Comparison of ENCODE assay signal across 31 mouse cellular contexts in genomic region chr2:135300480-135300879, GRCm38 (mm10).
"Had no signal": no experiment of that assay in that cellular context is flagged by ENCODE, and none has a peak within 500 bp of the region (broad histone marks: within the 10 kb centered on the region; RNA-seq: fewer than 3 reads in every experiment).

No protein-coding gene starts in this region.

- H3K4me3 ChIP-seq: limb, embryonic 10.5 days; limb, embryonic 12.5 days; limb, embryonic 13.5 days; limb, embryonic 15.5 days; liver, embryonic 12.5 days; liver, embryonic 13.5 days; liver, embryonic 15.5 days; lung, embryonic 15.5 days; megakaryocyte, embryonic 14.5 days; midbrain, embryonic 10.5 days; midbrain, embryonic 12.5 days; midbrain, embryonic 13.5 days; midbrain, embryonic 15.5 days; myocyte had no signal

- ATAC-seq: liver, embryonic 12.5 days; liver, postnatal 0 days; lung, postnatal 0 days; midbrain, embryonic 15.5 days; midbrain, embryonic 16.5 days had no signal

- H3K9ac ChIP-seq: limb, embryonic 12.5 days; limb, embryonic 13.5 days; limb, embryonic 15.5 days; liver, embryonic 12.5 days; liver, embryonic 13.5 days; liver, embryonic 14.5 days; liver, embryonic 15.5 days; liver, postnatal 0 days; lung, embryonic 14.5 days; lung, embryonic 15.5 days; midbrain, embryonic 12.5 days; midbrain, embryonic 13.5 days; midbrain, embryonic 15.5 days had no signal

- H3K4me1 ChIP-seq: limb, embryonic 10.5 days; limb, embryonic 12.5 days; limb, embryonic 13.5 days; limb, embryonic 15.5 days; liver, embryonic 12.5 days; liver, embryonic 13.5 days; liver, embryonic 15.5 days; lung, embryonic 15.5 days; megakaryocyte, embryonic 14.5 days had no signal

- H3K27me3 ChIP-seq: limb, embryonic 12.5 days; limb, embryonic 13.5 days; limb, embryonic 15.5 days; liver, embryonic 12.5 days; liver, embryonic 13.5 days; liver, embryonic 15.5 days; lung, embryonic 15.5 days; megakaryocyte, embryonic 14.5 days; midbrain, embryonic 12.5 days; midbrain, embryonic 13.5 days; midbrain, embryonic 15.5 days had no signal

- H3K36me3 ChIP-seq: limb, embryonic 10.5 days; limb, embryonic 12.5 days; limb, embryonic 13.5 days; limb, embryonic 15.5 days; liver, embryonic 12.5 days; liver, embryonic 13.5 days; liver, embryonic 15.5 days; lung, embryonic 15.5 days; midbrain, embryonic 10.5 days; midbrain, embryonic 12.5 days; midbrain, embryonic 13.5 days; midbrain, embryonic 15.5 days had no signal

- H3K9me3 ChIP-seq: limb, embryonic 10.5 days; limb, embryonic 12.5 days; limb, embryonic 13.5 days; limb, embryonic 15.5 days; liver, embryonic 12.5 days; liver, embryonic 13.5 days; liver, embryonic 15.5 days; lung, embryonic 15.5 days; megakaryocyte, embryonic 14.5 days; midbrain, embryonic 10.5 days; midbrain, embryonic 12.5 days; midbrain, embryonic 13.5 days; midbrain, embryonic 15.5 days had no signal

- H3K4me2 ChIP-seq: limb, embryonic 12.5 days; limb, embryonic 13.5 days; limb, embryonic 15.5 days; liver, embryonic 11.5 days; liver, embryonic 12.5 days; liver, embryonic 13.5 days; liver, embryonic 15.5 days; lung, embryonic 14.5 days; lung, embryonic 15.5 days; midbrain, embryonic 11.5 days; midbrain, embryonic 12.5 days; midbrain, embryonic 13.5 days; midbrain, embryonic 15.5 days had no signal

- H3K27ac ChIP-seq: limb, embryonic 10.5 days; limb, embryonic 12.5 days; limb, embryonic 13.5 days; limb, embryonic 15.5 days; liver, embryonic 12.5 days; liver, embryonic 13.5 days; liver, embryonic 14.5 days; liver, embryonic 15.5 days; lung, embryonic 15.5 days; macrophage; midbrain, embryonic 10.5 days; midbrain, embryonic 12.5 days; midbrain, embryonic 13.5 days; midbrain, embryonic 15.5 days had no signal

- DNase-seq: left cerebral cortex, postnatal 4 days; liver; liver, embryonic 13.5 days; liver, postnatal 0 days; lung, adult 18-20 months; lung, adult 2 months; lung, embryonic 14.5 days; lung, postnatal 10 days; lung, postnatal 14 days; lung, postnatal 36 days; lung, postnatal 4 days; midbrain, embryonic 14.5 days had no signal
